Mouse (Mus musculus): ENCODE measurements around the gene Med22. TPM values are rescaled to one million over a fixed set of nuclear protein-coding genes. Genes with fewer than 3 reads are reported as not detected.

The Med22 gene
- total RNA-seq, 2 experiments from 2014 or later = 54.5 to 56.6 TPM

GRCm38 (mm10) chr2:26864879-26865278 lies 45.6 kb downstream of the Med22 start, which contains the start of gene Abo:
Gene Abo (minus strand): TSS chr2:26864979.
- no peak for DNase-seq

- DNase-seq = no peak
Measured at GRCm38 (mm10) chr2:26862856-26863255, 47.6 kb downstream of the Med22 start.

Other genes with a start within 250 kb of the Med22 start
- gene Lcn4, start 239.4 kb downstream of the Med22 start, total RNA-seq (2021) = not detected
- gene Abo, start 45.7 kb downstream of the Med22 start, total RNA-seq (2021) = not detected
- 10 to 100 TPM; 28.5 to 32.7 TPM for gene Surf6, start 7.8 kb downstream of the Med22 start, total RNA-seq (2021)
- 100 to 1,000 TPM; 527 to 531 TPM for gene Rpl7a, start 87 bp upstream of the Med22 start, total RNA-seq (2021)
- gene Surf2, start 5.7 kb upstream of the Med22 start, total RNA-seq (2021) = 10 to 100 TPM; 37.5 to 40.1 TPM
- gene Surf1, start 5.9 kb upstream of the Med22 start, total RNA-seq (2021) = 100 to 1,000 TPM in 1 of 2 experiments, 10 to 100 TPM in 1; 99.3 to 120 TPM
- gene Surf4, start 23.3 kb upstream of the Med22 start, total RNA-seq (2021) = 100 to 1,000 TPM; 190 to 191 TPM
- under 1 TPM; 0.13 to 0.46 TPM for gene Stkld1, start 23.4 kb upstream of the Med22 start, total RNA-seq (2021)
- gene Rexo4, start 53.7 kb upstream of the Med22 start, total RNA-seq (2021) = 10 to 100 TPM; 27.8 to 39.1 TPM
- gene Adamts13, start 62.7 kb upstream of the Med22 start, total RNA-seq (2021) = not detected
- 10 to 100 TPM; 50.9 to 58.8 TPM for gene Cacfd1, start 99.2 kb upstream of the Med22 start, total RNA-seq (2021)
- gene Slc2a6, start 117.3 kb upstream of the Med22 start, total RNA-seq (2021) = under 1 TPM; 0.36 to 0.69 TPM
- not detected for gene Mymk, start 161.5 kb upstream of the Med22 start, total RNA-seq (2021)
- 10 to 100 TPM; 15.7 to 31.7 TPM for gene Adamtsl2, start 168.7 kb upstream of the Med22 start, total RNA-seq (2021)
- gene Fam163b, start 231.8 kb upstream of the Med22 start, total RNA-seq (2021) = 1 to 10 TPM; 1.1 to 1.7 TPM

Data from adrenal gland, postnatal 36 days (tissue).